ENCODE assay signal across 7 mouse cellular contexts in the genomic region with DNA sequence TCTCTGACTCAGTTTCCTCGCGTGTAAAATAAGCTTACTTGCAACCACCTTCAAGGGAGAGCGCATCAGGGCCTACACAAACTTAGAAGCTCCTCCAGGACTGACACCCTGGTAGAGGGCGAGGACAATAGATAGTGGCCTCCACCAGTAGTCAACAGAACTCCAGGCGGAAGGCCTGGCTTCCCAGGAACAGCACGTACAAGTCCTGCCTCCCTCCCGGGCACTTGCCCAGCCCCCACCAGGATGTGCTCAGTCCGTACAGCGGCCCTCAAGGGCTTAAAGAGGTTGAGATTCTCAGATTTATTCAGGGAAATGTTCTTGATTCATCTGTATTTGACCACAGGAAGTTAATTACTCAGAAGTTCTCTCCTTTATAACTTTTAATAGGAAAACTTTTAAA. TPM values are rescaled to one million over a fixed set of nuclear protein-coding genes. Genes with fewer than 3 reads are reported as not detected.
DNase-seq lines count a peak whose midpoint lies in the region; ATAC-seq and TF ChIP-seq lines count a peak whose summit lies in the region.

No protein-coding gene starts in this region.

- no peak for ATAC-seq in hindbrain, postnatal 0 days
- no peak for ATAC-seq in liver, embryonic 14.5 days (ENCODE audit: insufficient read depth)
- ATAC-seq in stomach, embryonic 16.5 days (ENCODE audit: insufficient read depth, low FRiP score) = peak; percentile 45

- H3K27ac ChIP-seq in embryonic facial prominence, embryonic 10.5 days (replicated peaks) = no peak overlapping the region
- H3K27ac ChIP-seq in hindbrain, postnatal 0 days = no peak overlapping the region
- H3K27ac ChIP-seq in liver, embryonic 14.5 days = peak overlapping the region; percentile 43
- peak overlapping the region; percentile 87 for H3K27ac ChIP-seq in stomach, embryonic 16.5 days (ENCODE audit: low read length)

- no peak for TF ChIP-seq EP300 in liver, embryonic 14.5 days (IDR thresholded peaks at IDR 0.05; ENCODE audit: low read depth)

- peak overlapping the region; percentile 100 for H3K4me2 ChIP-seq in hindbrain, postnatal 0 days (ENCODE audit: low read depth, low read length)
- H3K4me2 ChIP-seq in liver, embryonic 14.5 days (ENCODE audit: low read depth) = peak overlapping the region; percentile 67
- peak overlapping the region; percentile 91 for H3K4me2 ChIP-seq in stomach, embryonic 16.5 days (ENCODE audit: low read depth, low read length)

- no peak for TF ChIP-seq CTCF in hindbrain, postnatal 0 days (IDR thresholded peaks at IDR 0.05; ENCODE audit: low read depth)
- TF ChIP-seq CTCF in liver, embryonic 14.5 days (IDR thresholded peaks at IDR 0.05; ENCODE audit: low read depth) = no peak

- H3K9me3 ChIP-seq in embryonic facial prominence, embryonic 10.5 days = no peaks in the 10 kb centered on the region
- no peaks in the 10 kb centered on the region for H3K9me3 ChIP-seq in hindbrain, postnatal 0 days (ENCODE audit: low read length)
- H3K9me3 ChIP-seq in liver, embryonic 14.5 days (ENCODE audit: control insufficient read depth, low read length) = no peaks in the 10 kb centered on the region
- no peaks in the 10 kb centered on the region for H3K9me3 ChIP-seq in stomach, embryonic 16.5 days (replicated peaks; ENCODE audit: control insufficient read depth, low read length)

- 20% methylated on average over 9 of the region's 9 CpGs for WGBS in embryonic facial prominence, embryonic 10.5 days
- WGBS in hindbrain, postnatal 0 days = 43% methylated on average over 9 of the region's 9 CpGs
- 50% methylated on average over 9 of the region's 9 CpGs for WGBS in liver, embryonic 14.5 days (ENCODE audit: insufficient replicate concordance)
- WGBS in stomach, embryonic 16.5 days = 38% methylated on average over 9 of the region's 9 CpGs

- peaks cover 28% of the 10 kb centered on the region for H3K4me1 ChIP-seq in embryonic facial prominence, embryonic 10.5 days
- H3K4me1 ChIP-seq in hindbrain, postnatal 0 days (ENCODE audit: insufficient read depth, low read length) = no peaks in the 10 kb centered on the region
- no peaks in the 10 kb centered on the region for H3K4me1 ChIP-seq in liver, embryonic 14.5 days (replicated peaks; ENCODE audit: control insufficient read depth in 2 of 2, insufficient read depth in 2 of 2, low read length in 1 of 2)
- H3K4me1 ChIP-seq in stomach, embryonic 16.5 days (ENCODE audit: control insufficient read depth, insufficient read depth, low read length) = peaks cover 4% of the 10 kb centered on the region; the same call in 1 of the 2 replicates

- H3K27me3 ChIP-seq in embryonic facial prominence, embryonic 10.5 days (replicated peaks; ENCODE audit: low read depth, poor library complexity, severe bottlenecking) = peaks cover 51% of the 10 kb centered on the region
- no peaks in the 10 kb centered on the region for H3K27me3 ChIP-seq in hindbrain, postnatal 0 days (ENCODE audit: insufficient read depth, low read length)
- H3K27me3 ChIP-seq in liver, embryonic 14.5 days (ENCODE audit: control insufficient read depth, insufficient read depth, low read length) = peaks cover 15% of the 10 kb centered on the region
- H3K27me3 ChIP-seq in stomach, embryonic 16.5 days (ENCODE audit: control insufficient read depth, insufficient read depth, low read length) = peaks cover 3% of the 10 kb centered on the region; the same call in 1 of the 2 replicates

- H3K36me3 ChIP-seq in embryonic facial prominence, embryonic 10.5 days (replicated peaks) = no peaks in the 10 kb centered on the region
- H3K36me3 ChIP-seq in hindbrain, postnatal 0 days (ENCODE audit: insufficient read depth, low read length) = no peaks in the 10 kb centered on the region
- H3K36me3 ChIP-seq in liver, embryonic 14.5 days (replicated peaks; ENCODE audit: control insufficient read depth, insufficient read depth, low read depth) = no peaks in the 10 kb centered on the region
- H3K36me3 ChIP-seq in stomach, embryonic 16.5 days (ENCODE audit: control insufficient read depth, insufficient read depth, low read length) = no peaks in the 10 kb centered on the region

- peak; percentile 34 for DNase-seq in embryonic facial prominence, embryonic 10.5 days (ENCODE audit: low spot score)
- DNase-seq in gastrocnemius, postnatal 10 days = peak; percentile 8
- DNase-seq in hindbrain, postnatal 0 days (ENCODE audit: low spot score) = no peak
- DNase-seq in liver, embryonic 14.5 days (ENCODE audit: low read depth in 3 of 3, low spot score in 3 of 3) = no peak
- DNase-seq in MN1 (ENCODE audit: low spot score) = no peak
- DNase-seq in cerebellum, adult 9-10 months = no peak

- H3K4me3 ChIP-seq in embryonic facial prominence, embryonic 10.5 days = peak overlapping the region; percentile 82
- H3K4me3 ChIP-seq in hindbrain, postnatal 0 days (ENCODE audit: low read length) = no peak overlapping the region
- H3K4me3 ChIP-seq in liver, embryonic 14.5 days (ENCODE audit: insufficient read depth in 1 of 2, low read depth in 2 of 2, low read length in 2 of 2) = peak overlapping the region; percentile 18 to 58; a peak in 3 of 4 replicates
- peak overlapping the region; percentile 69 for H3K4me3 ChIP-seq in stomach, embryonic 16.5 days (replicated peaks; ENCODE audit: low read length)

- H3K9ac ChIP-seq in hindbrain, postnatal 0 days (replicated peaks; ENCODE audit: low read length) = no peak overlapping the region
- H3K9ac ChIP-seq in liver, embryonic 14.5 days (replicated peaks) = no peak overlapping the region
- H3K9ac ChIP-seq in stomach, embryonic 16.5 days (ENCODE audit: low read length) = peak overlapping the region; percentile 81

RNA-seq across cellular contexts. Expression of gene Cmtm8, which starts 1.1 kb away (rescaled TPM):
- 21.3 and 26.4 TPM in 2 replicates for polyA plus RNA-seq in embryonic facial prominence, embryonic 10.5 days (2016; fragmentation: Nextera tagmentation; extraction: Ambion mirVana)
- total RNA-seq in gastrocnemius, postnatal 10 days (2021) = 1 to 10 TPM; 3.1 to 4.3 TPM
- 5.9 and 7.1 TPM in 2 replicates for total RNA-seq in hindbrain, postnatal 0 days (2014; rRNA removed)
- polyA plus RNA-seq in hindbrain, postnatal 0 days (2015; fragmentation: Nextera tagmentation; extraction: Ambion mirVana) = 6.6 and 7.3 TPM in 2 replicates
- polyA plus RNA-seq in liver, embryonic 14.5 days (2012; rRNA removed) = 16.2 and 21.9 TPM in 2 replicates
- polyA plus RNA-seq in liver, embryonic 14.5 days (2014; fragmentation: Nextera tagmentation; extraction: Ambion mirVana) = 24.2 and 26.2 TPM in 2 replicates
- polyA plus RNA-seq in stomach, embryonic 16.5 days (2015; fragmentation: Nextera tagmentation; extraction: Ambion mirVana) = 59.5 and 65.6 TPM in 2 replicates

Comparison
In these comparisons a context has a peak if more than half of its experiments do, and no peak if none do; other contexts are left out.
1. DNase-seq: peak in embryonic facial prominence, embryonic 10.5 days (single experiment) and gastrocnemius, postnatal 10 days (single experiment); none in hindbrain, postnatal 0 days (single experiment), liver, embryonic 14.5 days (0 of 3), MN1 (single experiment) and cerebellum, adult 9-10 months (single experiment).
2. H3K27ac ChIP-seq: peak in liver, embryonic 14.5 days (single experiment) and stomach, embryonic 16.5 days (single experiment); none in embryonic facial prominence, embryonic 10.5 days (single experiment) and hindbrain, postnatal 0 days (single experiment).
3. Peak in every context shown above with its lines, with median percentiles within 50 percentile points of each other: H3K4me2 ChIP-seq.